Mouse (Mus musculus) cerebellum, adult 2 months (tissue): ENCODE data around the gene Plekhg1.

Experiments
- CTCF ChIP-seq: fragments of 200-500 bp; IDR thresholded peaks from 2 replicates; pipeline ENCODE4 v1.5.1; 2011; ENCODE audit warnings: low read depth, mild to moderate bottlenecking, control low read depth, low read length, moderate library complexity, borderline replicate concordance; ENCODE audit not compliant: insufficient read depth
- POLR2A ChIP-seq: fragments of 200-500 bp; IDR thresholded peaks from 2 replicates; pipeline ENCODE4 v1.6.1; 2011; ENCODE audit warnings: low read length, control low read depth, borderline replicate concordance; ENCODE audit not compliant: insufficient read depth

- TF ChIP-seq CTCF, result no peak
- no peak for TF ChIP-seq POLR2A
Measured at GRCm38 (mm10) chr10:3740148-3740503, at the start of gene Plekhg1.
